Mouse (Mus musculus): ENCODE measurements around the gene Ttll13. TPM values are rescaled to one million over a fixed set of nuclear protein-coding genes. Genes with fewer than 3 reads are reported as not detected.

Gene Ttll13
- polyA plus RNA-seq, 1 experiment from 2014 or later: 0.94 TPM

DNA sequence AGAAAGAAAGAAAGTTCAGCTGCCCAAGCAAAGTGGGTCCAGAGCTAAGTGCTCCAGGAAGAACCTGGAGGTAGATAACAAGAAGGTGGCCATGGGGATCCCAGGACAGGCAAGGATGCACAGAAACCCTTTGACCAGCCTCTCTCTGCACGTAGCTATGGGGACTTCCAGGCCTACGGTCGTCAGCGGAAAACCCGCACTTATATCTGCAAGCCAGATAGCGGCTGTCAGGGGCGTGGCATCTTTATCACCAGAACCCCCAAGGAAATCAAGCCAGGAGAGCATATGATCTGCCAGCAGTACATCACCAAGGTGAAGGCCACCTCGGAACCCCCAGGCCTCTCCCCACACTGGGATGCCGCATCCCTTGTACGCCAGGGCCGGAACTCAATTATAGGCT lies 6.7 kb downstream of the Ttll13 start:
- no peak for DNase-seq (ENCODE audit: low spot score)
- Histone ChIP-seq H3K36me3 (no peaks in the 10 kb centered on the region), H3K27ac (replicated peaks) (no peak overlapping the region), H3K27me3 (ENCODE audit: low read depth, poor library complexity, severe bottlenecking) (peaks cover 10% of the 10 kb centered on the region; the same call in 1 of the 2 replicates), H3K4me3 (no peak overlapping the region), H3K4me1 (no peaks in the 10 kb centered on the region), H3K9me3 (replicated peaks) (no peaks in the 10 kb centered on the region)
- WGBS: 88% methylated on average over 11 of the region's 11 CpGs

DNA sequence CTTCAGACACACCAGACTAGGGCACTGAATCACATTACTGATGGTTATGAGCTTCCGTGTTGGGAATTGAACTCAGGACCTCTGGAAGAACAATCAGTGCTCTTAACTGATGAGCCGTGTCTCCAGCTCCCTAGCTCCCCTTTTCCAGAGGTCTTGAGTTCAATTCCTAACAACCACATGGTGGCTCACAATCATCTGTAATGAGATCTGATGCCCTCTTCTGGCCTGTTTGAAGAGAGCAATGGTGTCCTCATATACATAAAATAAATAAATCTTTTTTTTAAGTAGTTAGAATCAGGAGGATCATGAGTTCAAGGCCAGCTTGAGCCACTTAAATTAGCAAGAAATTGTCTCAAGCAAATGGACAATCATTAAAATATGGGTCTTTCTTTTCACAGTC lies 9.8 kb downstream of the Ttll13 start:
- Histone ChIP-seq H3K27me3 (ENCODE audit: low read depth, poor library complexity, severe bottlenecking) (peaks cover 33% of the 10 kb centered on the region), H3K27ac (replicated peaks) (no peak overlapping the region), H3K4me3 (no peak overlapping the region), H3K9me3 (replicated peaks) (no peaks in the 10 kb centered on the region), H3K36me3 (no peaks in the 10 kb centered on the region), H3K4me1 (peaks cover 8% of the 10 kb centered on the region)
- DNase-seq (ENCODE audit: low spot score): no peak
- WGBS: 65% methylated on average over 2 of the region's 2 CpGs

DNA sequence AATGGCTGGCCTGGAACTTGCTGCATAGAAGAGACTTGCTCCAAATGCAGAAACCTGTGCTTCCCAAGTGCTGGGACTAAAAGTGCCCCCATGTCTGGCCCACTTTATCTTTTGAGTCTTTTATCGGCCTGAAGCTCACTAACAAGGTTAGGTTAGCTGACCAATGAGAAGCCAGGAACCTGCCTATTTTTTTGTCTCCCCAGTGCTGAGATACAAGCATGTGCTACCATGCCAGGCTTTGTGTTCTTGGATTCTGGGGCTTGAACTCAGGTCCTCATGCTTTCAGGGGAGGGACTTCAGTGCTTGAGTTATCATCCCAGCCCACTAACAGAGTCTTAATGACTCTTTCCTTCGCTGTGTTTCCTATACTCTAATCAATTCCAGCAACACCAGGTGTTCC lies 11.5 kb downstream of the Ttll13 start:
- Histone ChIP-seq H3K27me3 (ENCODE audit: low read depth, poor library complexity, severe bottlenecking) (peaks cover 33% of the 10 kb centered on the region), H3K27ac (replicated peaks) (no peak overlapping the region), H3K4me1 (peaks cover 20% of the 10 kb centered on the region), H3K36me3 (no peaks in the 10 kb centered on the region), H3K4me3 (no peak overlapping the region), H3K9me3 (replicated peaks) (no peaks in the 10 kb centered on the region)
- WGBS: 77% methylated on average over 2 of the region's 2 CpGs
- no peak for DNase-seq (ENCODE audit: low spot score)

DNA sequence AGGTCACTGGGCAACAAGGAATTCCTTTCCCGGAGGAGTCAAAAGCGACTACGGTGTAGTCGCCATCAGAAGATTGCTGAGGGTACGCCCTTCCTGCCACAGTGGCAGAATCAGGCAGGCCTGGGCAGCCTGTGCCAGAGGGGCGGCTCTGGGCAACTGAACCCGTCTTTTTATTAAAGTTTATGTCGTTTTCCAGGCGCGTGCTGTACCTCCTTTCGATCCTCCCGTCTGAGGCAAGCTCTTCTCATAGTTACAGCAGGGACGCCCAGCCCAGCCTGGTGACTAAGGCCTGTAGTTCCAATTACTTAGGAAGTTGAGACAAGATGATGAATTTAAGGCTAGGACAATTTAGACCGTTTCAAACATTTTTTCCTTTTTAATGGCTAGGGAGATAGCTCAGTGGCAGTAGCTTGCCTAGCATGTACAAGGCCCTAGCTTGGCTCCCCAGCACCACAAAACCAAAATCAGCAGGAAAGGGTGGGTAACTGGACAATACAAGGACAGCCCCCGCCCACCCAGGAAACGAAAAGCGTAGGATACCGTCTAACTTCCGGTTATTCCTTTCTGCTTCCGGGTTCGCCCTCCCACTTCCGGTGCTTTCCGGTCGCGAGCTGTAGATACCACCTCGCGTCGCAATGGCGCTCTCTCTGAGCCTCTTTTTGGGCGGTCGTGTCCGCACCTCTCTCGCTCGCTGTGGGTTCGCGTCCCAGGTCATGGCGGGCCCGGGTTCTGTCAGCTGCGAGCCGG lies 14.6 kb downstream of the Ttll13 start, which contains the start of gene Ngrn:
TSS of gene Ngrn (plus strand) at position 591 of the 747 bp plus-strand sequence.
- Histone ChIP-seq H3K9me3 (replicated peaks) (no peaks in the 10 kb centered on the region), H3K27ac (replicated peaks) (peak within 1 kb of the TSS; percentile 87), H3K36me3 (peaks cover 28% of the 10 kb centered on the region), H3K4me1 (peaks cover 20% of the 10 kb centered on the region), H3K4me3 (peak within 1 kb of the TSS; percentile 90), H3K27me3 (ENCODE audit: low read depth, poor library complexity, severe bottlenecking) (peaks cover 33% of the 10 kb centered on the region)
- peak; percentile 88 for DNase-seq (ENCODE audit: low spot score)
- 24% methylated on average over 40 of the region's 40 CpGs for WGBS

DNA sequence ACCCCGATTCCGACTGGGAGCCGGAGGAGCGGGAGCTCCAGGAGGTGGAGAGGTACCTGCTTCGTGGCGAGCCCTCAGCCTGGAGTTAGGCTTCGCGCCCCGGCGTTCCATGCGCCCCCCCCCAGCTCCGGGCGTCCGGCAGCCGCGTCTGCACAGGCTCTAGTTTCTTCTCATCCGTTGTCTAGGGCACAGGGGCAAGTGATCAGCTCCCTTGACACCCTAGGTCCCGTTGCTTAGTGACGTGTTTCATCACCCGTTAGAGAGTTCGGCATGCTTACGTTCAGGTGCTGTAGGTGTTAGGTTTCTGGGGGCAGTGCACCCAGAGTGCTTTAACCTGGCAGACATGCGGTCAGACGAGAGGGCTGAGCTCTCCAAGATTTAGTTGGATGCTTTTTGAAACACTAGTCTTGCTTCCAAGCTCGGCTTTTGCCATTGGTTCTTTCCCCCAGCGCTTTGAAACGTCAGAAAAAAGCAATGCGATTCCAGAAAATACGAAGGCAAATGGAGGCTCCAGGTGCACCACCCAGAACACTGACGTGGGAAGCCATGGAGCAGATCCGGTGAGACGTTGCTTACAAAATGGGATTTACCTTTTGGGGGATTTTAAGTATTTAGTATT lies 15.3 kb downstream of the Ttll13 start:
- peak overlapping the region; percentile 87 for H3K27ac ChIP-seq (replicated peaks)
- no peak for DNase-seq (ENCODE audit: low spot score)
- 2% methylated on average over 32 of the region's 32 CpGs for WGBS
- peaks cover 33% of the 10 kb centered on the region for H3K27me3 ChIP-seq (ENCODE audit: low read depth, poor library complexity, severe bottlenecking)
- peak overlapping the region; percentile 90 for H3K4me3 ChIP-seq
- H3K9me3 ChIP-seq (replicated peaks): no peaks in the 10 kb centered on the region
- H3K4me1 ChIP-seq: peaks cover 20% of the 10 kb centered on the region
- peaks cover 35% of the 10 kb centered on the region for H3K36me3 ChIP-seq

DNA sequence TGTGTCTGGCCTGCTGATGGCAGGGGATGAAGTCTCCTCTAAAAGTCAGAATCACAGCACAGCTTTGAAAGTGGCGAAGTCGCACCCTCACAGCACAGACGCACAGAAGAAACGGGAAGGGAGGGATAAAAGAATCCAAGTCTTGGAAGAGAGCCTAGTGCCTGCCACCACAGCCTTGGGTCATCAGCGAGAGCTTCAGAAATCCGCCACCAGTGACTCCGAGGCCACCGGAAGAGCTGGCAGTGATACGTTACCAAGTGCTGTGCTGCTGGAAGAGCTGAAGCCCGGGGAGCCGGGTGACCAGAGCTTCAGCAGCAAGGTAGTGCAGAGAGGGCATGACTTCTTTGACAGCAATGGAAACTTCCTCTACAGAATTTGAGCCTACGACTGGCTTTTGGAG lies 18.4 kb downstream of the Ttll13 start:
- WGBS: 95% methylated on average over 12 of the region's 12 CpGs
- H3K36me3 ChIP-seq: peaks cover 43% of the 10 kb centered on the region
- peaks cover 6% of the 10 kb centered on the region; the same call in 1 of the 2 replicates for H3K27me3 ChIP-seq (ENCODE audit: low read depth, poor library complexity, severe bottlenecking)

DNA sequence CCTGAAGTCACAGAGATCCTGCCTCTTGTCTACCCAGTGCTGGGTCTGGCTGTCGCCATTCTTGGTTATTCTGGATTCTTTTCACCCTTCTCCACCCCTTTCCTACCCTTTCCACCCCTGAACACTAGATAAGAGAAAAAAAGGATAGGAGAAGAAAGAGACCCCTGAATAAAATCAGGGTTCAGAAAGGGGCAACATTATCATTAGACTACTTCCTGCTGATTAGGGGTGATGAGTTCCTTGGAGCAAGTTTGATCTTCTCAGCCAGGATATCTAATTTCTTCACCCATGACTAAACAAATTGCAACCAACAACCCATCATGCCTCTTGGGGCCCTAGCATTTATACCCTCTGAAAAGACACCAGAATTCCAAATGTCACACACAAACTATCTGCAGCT lies 21.6 kb downstream of the Ttll13 start:
- Histone ChIP-seq H3K4me3 (no peak overlapping the region), H3K4me1 (peaks cover 23% of the 10 kb centered on the region), H3K9me3 (replicated peaks) (no peaks in the 10 kb centered on the region), H3K27ac (replicated peaks) (no peak overlapping the region), H3K36me3 (peaks cover 48% of the 10 kb centered on the region), H3K27me3 (ENCODE audit: low read depth, poor library complexity, severe bottlenecking) (no peaks in the 10 kb centered on the region)
- WGBS: 78% methylated on average over 1 of the region's 1 CpGs
- DNase-seq (ENCODE audit: low spot score): no peak

More for the DNA sequence above, 18.4 kb downstream of the Ttll13 start:
- H3K4me1 ChIP-seq: peaks cover 29% of the 10 kb centered on the region
- H3K9me3 ChIP-seq (replicated peaks): no peaks in the 10 kb centered on the region
- no peak for DNase-seq (ENCODE audit: low spot score)
- H3K27ac ChIP-seq (replicated peaks): no peak overlapping the region
- H3K4me3 ChIP-seq: no peak overlapping the region

DNA sequence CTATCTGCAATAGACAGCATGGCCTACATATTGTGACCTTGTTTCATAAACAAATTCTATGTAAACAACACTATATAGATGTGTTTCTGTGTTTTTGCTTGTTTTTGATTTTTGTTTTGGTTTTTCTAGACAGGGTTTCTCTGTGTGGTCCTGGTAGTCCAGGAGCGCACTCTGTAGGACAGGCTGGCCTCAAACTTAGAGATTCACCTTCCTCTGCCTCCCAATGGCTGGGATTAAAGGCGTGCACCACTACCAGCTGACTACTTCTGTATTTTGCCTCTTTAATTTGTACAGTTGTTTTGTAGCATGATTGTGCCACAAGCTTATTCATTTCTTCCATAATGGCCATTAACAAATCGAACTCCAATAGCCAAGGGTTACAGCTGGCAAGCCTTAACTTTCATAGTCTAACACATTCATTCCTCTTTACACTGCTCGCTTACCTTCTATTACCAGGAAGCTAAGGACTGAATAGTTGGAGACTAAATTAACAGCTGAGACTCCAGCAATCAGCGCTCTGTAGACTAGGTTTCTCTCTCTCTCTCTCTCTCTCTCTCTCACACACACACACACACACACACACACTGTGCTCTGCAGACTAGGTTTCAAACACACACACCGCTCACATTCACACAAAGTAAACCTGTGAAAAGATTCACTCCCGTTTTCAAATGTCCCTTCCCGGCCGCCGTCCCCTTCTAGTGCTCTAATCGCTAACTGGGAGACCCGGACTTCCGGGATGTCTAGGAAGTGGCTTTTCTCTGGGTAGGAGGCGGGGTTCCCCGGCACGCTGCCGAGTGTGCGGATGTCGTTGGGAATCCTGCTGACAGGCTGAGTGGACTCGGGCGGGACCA lies 22.9 kb downstream of the Ttll13 start, which contains the start of gene Vps33b:
TSS of gene Vps33b (plus strand) at position 753 of the 854 bp plus-strand sequence.
- peaks cover 23% of the 10 kb centered on the region for H3K4me1 ChIP-seq
- peak within 1 kb of the TSS; percentile 91 for H3K4me3 ChIP-seq
- H3K27ac ChIP-seq (replicated peaks): peak within 1 kb of the TSS; percentile 86
- WGBS: 4% methylated on average over 21 of the region's 21 CpGs
- peaks cover 50% of the 10 kb centered on the region for H3K36me3 ChIP-seq
- H3K9me3 ChIP-seq (replicated peaks): peaks cover 9% of the 10 kb centered on the region
- peak; percentile 94 for DNase-seq (ENCODE audit: low spot score)
- H3K27me3 ChIP-seq (ENCODE audit: low read depth, poor library complexity, severe bottlenecking): no peaks in the 10 kb centered on the region

DNA sequence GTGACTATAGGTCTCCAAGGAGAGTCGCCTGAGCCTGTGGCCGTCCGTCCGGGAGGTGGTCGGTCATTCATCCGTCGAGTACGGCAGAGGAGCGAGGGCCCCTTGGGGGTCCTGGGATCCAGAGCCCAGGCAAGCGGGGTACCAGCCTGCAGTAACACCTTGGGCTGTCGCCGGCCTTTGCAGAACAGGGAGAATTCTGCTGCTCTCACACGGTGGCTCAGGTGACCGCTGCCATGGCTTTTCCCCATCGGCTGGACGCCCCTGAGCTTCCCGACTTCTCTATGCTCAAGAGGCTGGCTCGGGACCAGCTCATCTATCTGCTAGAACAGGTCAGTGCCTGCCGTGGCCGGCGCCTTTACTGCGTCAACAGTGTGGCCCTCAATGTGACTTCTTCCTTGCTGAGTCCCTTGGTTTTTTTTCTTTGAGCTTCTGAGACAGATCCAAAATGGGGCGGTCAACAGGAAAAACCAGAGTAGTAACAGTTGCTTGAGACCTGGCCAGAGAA lies 23.6 kb downstream of the Ttll13 start:
- Histone ChIP-seq H3K4me1 (peaks cover 23% of the 10 kb centered on the region), H3K36me3 (peaks cover 50% of the 10 kb centered on the region), H3K4me3 (peak overlapping the region; percentile 91), H3K9me3 (replicated peaks) (peaks cover 16% of the 10 kb centered on the region), H3K27me3 (ENCODE audit: low read depth, poor library complexity, severe bottlenecking) (no peaks in the 10 kb centered on the region), H3K27ac (replicated peaks) (peak overlapping the region; percentile 86)
- WGBS: under 1% methylated on average over 23 of the region's 23 CpGs
- no peak for DNase-seq (ENCODE audit: low spot score)

DNA sequence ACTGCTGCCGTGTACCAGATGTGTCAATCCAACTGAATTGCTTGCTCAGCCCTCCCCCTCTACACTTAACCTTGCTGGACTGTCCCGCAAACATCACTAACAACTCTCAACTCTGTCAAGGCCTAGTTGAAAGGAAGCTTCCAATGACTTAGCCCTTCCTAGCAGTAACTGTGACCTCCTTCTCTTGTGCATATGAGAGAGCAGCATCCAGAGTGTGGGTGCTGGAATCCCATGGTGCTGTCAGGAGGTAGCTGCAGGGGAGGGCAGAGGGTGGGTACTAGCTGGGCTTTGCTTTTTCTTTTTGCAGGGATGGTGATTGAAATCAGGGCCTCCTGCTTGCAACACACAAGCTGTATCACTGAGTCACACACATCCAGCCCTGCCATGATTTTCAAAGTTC lies 27.3 kb downstream of the Ttll13 start:
- H3K27me3 ChIP-seq (ENCODE audit: low read depth, poor library complexity, severe bottlenecking): no peaks in the 10 kb centered on the region

DNA sequence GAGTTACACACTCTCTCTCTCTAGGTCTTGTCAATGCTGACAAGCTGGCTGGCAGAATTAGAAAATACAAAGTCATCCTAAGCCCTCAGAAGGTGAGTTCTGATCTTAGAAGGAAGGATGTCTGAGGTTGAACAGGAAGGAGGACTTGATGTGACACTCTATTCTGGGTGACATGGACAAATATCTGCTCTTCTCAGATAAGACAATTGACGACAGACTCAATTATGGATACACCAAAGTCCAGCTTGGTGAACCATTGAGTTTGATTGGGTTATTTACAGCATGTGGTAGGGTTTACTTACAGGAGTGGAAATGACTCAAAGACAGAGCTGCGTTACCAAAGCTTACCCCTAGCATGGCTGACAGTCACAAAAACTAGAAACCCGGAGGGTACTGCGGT lies 30.2 kb downstream of the Ttll13 start:
- Histone ChIP-seq H3K36me3 (peaks cover 89% of the 10 kb centered on the region), H3K27me3 (ENCODE audit: low read depth, poor library complexity, severe bottlenecking) (no peaks in the 10 kb centered on the region), H3K4me1 (no peaks in the 10 kb centered on the region), H3K9me3 (replicated peaks) (peaks cover 22% of the 10 kb centered on the region), H3K27ac (replicated peaks) (no peak overlapping the region), H3K4me3 (no peak overlapping the region)
- WGBS: 93% methylated on average over 4 of the region's 4 CpGs
- DNase-seq (ENCODE audit: low spot score): no peak

More for the DNA sequence above, 27.3 kb downstream of the Ttll13 start:
- WGBS: 94% methylated on average over 2 of the region's 2 CpGs
- peaks cover 60% of the 10 kb centered on the region for H3K36me3 ChIP-seq
- peaks cover 21% of the 10 kb centered on the region for H3K4me1 ChIP-seq
- H3K4me3 ChIP-seq: no peak overlapping the region
- H3K9me3 ChIP-seq (replicated peaks): peaks cover 22% of the 10 kb centered on the region
- no peak overlapping the region for H3K27ac ChIP-seq (replicated peaks)
- no peak for DNase-seq (ENCODE audit: low spot score)

DNA sequence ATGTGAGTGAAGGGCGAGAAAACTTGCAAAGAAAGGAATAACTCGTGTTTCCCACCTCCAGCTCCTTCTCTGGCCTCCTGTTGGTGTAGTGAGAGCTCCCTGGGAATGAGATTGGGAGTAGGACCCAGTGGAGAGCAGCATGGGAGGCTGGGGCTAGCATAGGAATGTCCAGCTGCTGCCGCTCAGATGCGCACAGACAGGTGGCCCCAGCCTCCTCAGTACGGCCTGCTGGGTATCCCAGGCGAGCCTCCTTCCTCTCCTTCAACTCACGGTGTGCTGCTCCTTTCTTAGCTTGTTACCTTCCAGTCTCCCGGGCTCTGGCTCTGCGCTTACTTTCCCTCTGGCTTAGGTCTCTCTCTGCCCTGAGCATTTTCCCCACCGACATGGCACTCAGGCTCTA lies 33.9 kb downstream of the Ttll13 start:
- Histone ChIP-seq H3K27me3 (ENCODE audit: low read depth, poor library complexity, severe bottlenecking) (no peaks in the 10 kb centered on the region), H3K4me3 (no peak overlapping the region), H3K4me1 (no peaks in the 10 kb centered on the region), H3K36me3 (peaks cover 91% of the 10 kb centered on the region), H3K27ac (replicated peaks) (no peak overlapping the region), H3K9me3 (replicated peaks) (peaks cover 4% of the 10 kb centered on the region)
- no peak for DNase-seq (ENCODE audit: low spot score)
- WGBS: 84% methylated on average over 10 of the region's 10 CpGs
